Mouse (Mus musculus): ENCODE measurements around the gene D430041D05Rik. TPM values are rescaled to one million over a fixed set of nuclear protein-coding genes. Genes with fewer than 3 reads are reported as not detected.

Gene D430041D05Rik
- polyA plus RNA-seq, 1 experiment = not detected

DNA sequence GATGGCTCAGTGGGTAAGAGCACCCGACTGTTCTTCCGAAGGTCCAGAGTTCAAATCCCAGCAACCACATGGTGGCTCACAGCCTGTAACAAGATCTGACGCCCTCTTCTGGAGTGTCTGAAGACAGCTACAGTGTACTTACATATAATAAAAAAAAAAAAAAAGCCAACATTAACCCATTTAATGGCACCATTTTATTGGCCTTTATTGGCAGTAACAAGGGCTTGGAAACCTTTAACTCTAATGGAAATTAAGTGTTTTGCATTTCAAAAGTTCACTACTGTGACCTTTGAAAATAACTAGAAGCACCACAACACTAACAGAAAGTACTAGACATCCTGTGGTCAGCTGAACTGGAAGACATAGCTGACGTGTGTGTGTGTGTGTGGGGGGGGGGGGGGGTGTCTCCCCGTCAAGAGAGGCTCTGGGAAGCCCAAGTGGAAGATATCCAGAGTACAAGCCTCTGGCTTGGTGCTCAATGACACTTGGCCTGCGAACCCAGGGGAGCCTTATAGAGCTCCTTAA is 39.1 kb downstream of the D430041D05Rik start:
- Histone ChIP-seq H3K4me1 (ENCODE audit: control insufficient read depth) (no peaks in the 10 kb centered on the region), H3K36me3 (ENCODE audit: control insufficient read depth) (no peaks in the 10 kb centered on the region), H3K27me3 (ENCODE audit: control insufficient read depth) (no peaks in the 10 kb centered on the region), H3K4me3 (replicated peaks) (no peak overlapping the region), H3K9me3 (ENCODE audit: control insufficient read depth, low read length) (no peaks in the 10 kb centered on the region)
- TF ChIP-seq GATA1 (IDR thresholded peaks at IDR 0.05; ENCODE audit: low read length) = no peak
- no peak for TF ChIP-seq TAL1 (IDR thresholded peaks at IDR 0.05; ENCODE audit: low read length)

DNA sequence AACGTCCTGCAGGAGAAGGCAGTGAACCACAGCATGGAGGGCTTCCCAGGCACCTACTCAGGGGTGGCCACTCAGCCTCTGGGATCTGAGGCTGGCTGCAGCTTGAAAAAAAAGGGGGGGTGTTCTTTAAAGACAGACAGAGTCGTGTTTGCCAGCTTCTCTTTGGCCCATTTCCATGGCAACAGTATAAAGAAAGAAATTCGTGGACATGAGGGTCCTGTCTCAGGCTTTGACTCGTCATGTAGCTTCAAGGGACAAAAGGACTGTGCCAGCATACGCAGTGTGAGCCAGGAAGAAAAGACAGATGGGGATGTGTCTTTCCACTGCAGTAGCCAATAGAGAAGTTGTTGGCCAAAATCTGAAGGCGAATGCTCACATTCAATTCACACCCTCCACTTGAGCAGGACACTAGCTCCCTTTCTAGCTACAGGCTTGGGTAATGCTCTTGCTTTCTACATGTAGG is 42.9 kb downstream of the D430041D05Rik start:
- Histone ChIP-seq H3K27me3 (ENCODE audit: control insufficient read depth) (no peaks in the 10 kb centered on the region), H3K4me3 (replicated peaks) (no peak overlapping the region), H3K4me1 (ENCODE audit: control insufficient read depth) (no peaks in the 10 kb centered on the region), H3K9me3 (ENCODE audit: control insufficient read depth, low read length) (no peaks in the 10 kb centered on the region), H3K36me3 (ENCODE audit: control insufficient read depth) (no peaks in the 10 kb centered on the region)
- no peak for TF ChIP-seq TAL1 (IDR thresholded peaks at IDR 0.05; ENCODE audit: low read length)
- TF ChIP-seq GATA1 (IDR thresholded peaks at IDR 0.05; ENCODE audit: low read length) = no peak

DNA sequence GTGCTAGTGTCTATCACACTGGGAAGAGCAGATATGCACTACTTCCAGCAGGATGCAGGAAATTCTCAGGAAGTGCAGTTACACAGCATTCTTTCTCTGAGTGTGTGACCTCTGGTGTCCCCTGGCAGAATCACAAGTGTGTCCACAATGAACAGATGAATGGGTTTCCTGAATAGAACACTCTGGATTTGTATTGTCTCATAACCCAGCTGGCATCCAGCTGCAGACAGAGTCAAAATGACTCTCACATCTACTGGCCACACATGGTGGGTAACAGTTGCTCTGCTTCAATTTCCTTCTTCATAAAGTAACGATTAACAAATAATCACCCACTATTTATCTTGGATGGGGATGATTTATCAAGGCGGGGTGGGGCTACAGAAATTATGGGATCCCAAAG is 43.5 kb downstream of the D430041D05Rik start:
- TF ChIP-seq TAL1 (IDR thresholded peaks at IDR 0.05; ENCODE audit: low read length) (no peak), GATA1 (IDR thresholded peaks at IDR 0.05; ENCODE audit: low read length) (no peak)
- no peaks in the 10 kb centered on the region for H3K9me3 ChIP-seq (ENCODE audit: control insufficient read depth, low read length)
- no peaks in the 10 kb centered on the region for H3K4me1 ChIP-seq (ENCODE audit: control insufficient read depth)
- no peaks in the 10 kb centered on the region for H3K36me3 ChIP-seq (ENCODE audit: control insufficient read depth)
- H3K27me3 ChIP-seq (ENCODE audit: control insufficient read depth) = no peaks in the 10 kb centered on the region
- no peak overlapping the region for H3K4me3 ChIP-seq (replicated peaks)

DNA sequence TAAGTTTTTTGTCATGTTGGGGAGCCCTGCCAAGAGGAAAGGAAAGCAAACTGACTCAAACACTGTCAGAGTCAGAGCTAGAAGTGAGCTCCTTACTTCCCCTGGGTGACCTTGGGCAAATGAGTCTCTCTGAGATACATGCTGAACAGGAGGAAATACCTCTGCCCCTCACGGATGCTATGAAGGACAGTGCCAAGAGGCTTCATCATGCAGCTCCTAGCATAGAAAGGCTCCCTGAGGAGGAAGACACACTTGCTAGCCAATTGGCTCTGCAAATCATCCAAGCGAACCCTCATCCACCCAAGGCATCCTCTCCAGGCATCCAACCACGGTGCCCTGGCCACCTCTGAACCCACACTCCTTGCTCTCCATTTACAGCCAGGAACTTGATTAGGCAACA is 51.5 kb downstream of the D430041D05Rik start:
- TF ChIP-seq GATA1 (IDR thresholded peaks at IDR 0.05; ENCODE audit: low read length) (no peak), TAL1 (IDR thresholded peaks at IDR 0.05; ENCODE audit: low read length) (no peak)
- H3K4me3 ChIP-seq (replicated peaks) = no peak overlapping the region

DNA sequence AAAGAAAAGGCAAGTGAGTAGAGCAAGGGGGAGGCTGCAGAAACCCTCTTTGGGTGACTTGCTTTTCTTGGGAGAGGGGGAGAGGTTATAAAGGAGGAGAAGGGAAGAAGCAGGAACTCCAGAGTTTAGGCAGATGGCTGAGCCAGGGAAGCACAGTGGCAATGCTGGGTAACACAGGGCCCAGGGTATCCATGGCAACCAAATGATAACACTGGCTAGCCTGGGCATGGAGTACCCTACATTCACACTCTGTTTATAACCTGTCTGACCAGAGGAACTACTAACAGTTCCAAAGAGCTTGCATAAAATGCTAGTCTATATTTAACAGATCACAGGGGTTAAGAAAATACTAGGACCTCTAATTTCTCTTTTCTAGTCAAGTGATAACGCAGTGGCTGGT is 51.9 kb downstream of the D430041D05Rik start:
- no peaks in the 10 kb centered on the region for H3K9me3 ChIP-seq (ENCODE audit: control insufficient read depth, low read length)
- TF ChIP-seq TAL1 (IDR thresholded peaks at IDR 0.05; ENCODE audit: low read length) (no peak), GATA1 (IDR thresholded peaks at IDR 0.05; ENCODE audit: low read length) (no peak)
- no peaks in the 10 kb centered on the region for H3K27me3 ChIP-seq (ENCODE audit: control insufficient read depth)
- no peaks in the 10 kb centered on the region for H3K4me1 ChIP-seq (ENCODE audit: control insufficient read depth)
- no peaks in the 10 kb centered on the region for H3K36me3 ChIP-seq (ENCODE audit: control insufficient read depth)
- H3K4me3 ChIP-seq (replicated peaks) = no peak overlapping the region

More for the DNA sequence above, 51.5 kb downstream of the D430041D05Rik start:
- H3K27me3 ChIP-seq (ENCODE audit: control insufficient read depth) = no peaks in the 10 kb centered on the region
- no peaks in the 10 kb centered on the region for H3K4me1 ChIP-seq (ENCODE audit: control insufficient read depth)
- H3K9me3 ChIP-seq (ENCODE audit: control insufficient read depth, low read length) = no peaks in the 10 kb centered on the region
- no peaks in the 10 kb centered on the region for H3K36me3 ChIP-seq (ENCODE audit: control insufficient read depth)

DNA sequence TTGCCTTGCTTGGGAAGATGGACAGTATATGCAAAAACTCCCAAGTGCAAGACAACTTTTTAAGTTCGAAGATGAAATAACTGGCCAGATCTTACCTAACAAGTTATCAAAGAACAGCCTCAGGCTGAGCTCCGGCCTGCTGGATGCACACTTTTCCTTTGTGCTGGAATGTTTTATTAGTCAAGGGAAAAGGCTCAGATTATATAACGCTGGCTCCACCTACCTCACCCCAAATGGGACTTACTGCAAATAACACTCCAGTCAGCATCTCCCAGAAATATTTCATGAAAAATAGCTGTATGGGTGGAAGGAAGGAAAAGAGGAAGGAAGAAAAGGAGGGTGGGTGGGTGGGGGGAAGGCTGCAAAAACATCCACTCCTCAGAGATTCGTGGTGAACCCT is 54.3 kb downstream of the D430041D05Rik start:
- TF ChIP-seq GATA1 (IDR thresholded peaks at IDR 0.05; ENCODE audit: low read length) (no peak), TAL1 (IDR thresholded peaks at IDR 0.05; ENCODE audit: low read length) (no peak)
- no peaks in the 10 kb centered on the region for H3K36me3 ChIP-seq (ENCODE audit: control insufficient read depth)
- H3K4me1 ChIP-seq (ENCODE audit: control insufficient read depth) = no peaks in the 10 kb centered on the region
- no peaks in the 10 kb centered on the region for H3K9me3 ChIP-seq (ENCODE audit: control insufficient read depth, low read length)
- no peak overlapping the region for H3K4me3 ChIP-seq (replicated peaks)
- no peaks in the 10 kb centered on the region for H3K27me3 ChIP-seq (ENCODE audit: control insufficient read depth)

DNA sequence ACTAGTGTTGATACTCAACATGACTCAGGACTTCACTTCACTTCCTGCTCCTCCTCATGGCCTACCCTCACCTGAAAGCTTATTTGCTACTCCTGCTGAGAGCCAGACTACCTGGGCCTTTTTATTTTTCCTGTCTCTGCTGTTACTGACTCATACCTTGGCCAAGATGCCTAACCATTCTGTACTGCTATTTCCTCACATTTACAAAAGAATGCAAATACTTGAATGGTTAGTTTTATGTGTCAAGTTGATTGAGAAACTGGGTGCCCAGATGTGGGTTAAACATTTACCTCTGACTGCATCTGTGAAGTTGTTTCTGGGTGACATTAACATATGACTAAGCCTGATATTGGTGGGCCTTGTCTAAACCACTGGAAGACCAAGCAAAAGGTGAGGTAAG is 56.7 kb downstream of the D430041D05Rik start:
- Histone ChIP-seq H3K27me3 (ENCODE audit: control insufficient read depth) (no peaks in the 10 kb centered on the region), H3K9me3 (ENCODE audit: control insufficient read depth, low read length) (no peaks in the 10 kb centered on the region), H3K36me3 (ENCODE audit: control insufficient read depth) (no peaks in the 10 kb centered on the region), H3K4me3 (replicated peaks) (no peak overlapping the region), H3K4me1 (ENCODE audit: control insufficient read depth) (no peaks in the 10 kb centered on the region)
- TF ChIP-seq GATA1 (IDR thresholded peaks at IDR 0.05; ENCODE audit: low read length) (no peak), TAL1 (IDR thresholded peaks at IDR 0.05; ENCODE audit: low read length) (no peak)

DNA sequence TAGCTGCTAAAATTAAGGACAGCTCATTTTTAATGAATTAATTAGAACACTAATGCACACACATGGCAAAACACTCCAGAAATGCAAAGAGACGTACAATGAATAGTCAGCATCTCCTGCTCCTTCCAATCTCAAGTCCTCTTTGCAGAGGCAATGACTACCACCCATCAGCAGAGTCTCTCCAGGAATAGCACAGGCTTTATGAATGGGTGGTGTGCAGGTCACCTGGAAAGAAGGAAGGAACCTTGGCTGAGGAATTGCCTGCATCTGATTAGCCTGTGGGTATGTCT is 58.7 kb downstream of the D430041D05Rik start:
- no peaks in the 10 kb centered on the region for H3K36me3 ChIP-seq (ENCODE audit: control insufficient read depth)
- TF ChIP-seq TAL1 (IDR thresholded peaks at IDR 0.05; ENCODE audit: low read length) (no peak), GATA1 (IDR thresholded peaks at IDR 0.05; ENCODE audit: low read length) (no peak)
- no peaks in the 10 kb centered on the region for H3K27me3 ChIP-seq (ENCODE audit: control insufficient read depth)
- no peaks in the 10 kb centered on the region for H3K9me3 ChIP-seq (ENCODE audit: control insufficient read depth, low read length)
- H3K4me1 ChIP-seq (ENCODE audit: control insufficient read depth) = no peaks in the 10 kb centered on the region
- no peak overlapping the region for H3K4me3 ChIP-seq (replicated peaks)

DNA sequence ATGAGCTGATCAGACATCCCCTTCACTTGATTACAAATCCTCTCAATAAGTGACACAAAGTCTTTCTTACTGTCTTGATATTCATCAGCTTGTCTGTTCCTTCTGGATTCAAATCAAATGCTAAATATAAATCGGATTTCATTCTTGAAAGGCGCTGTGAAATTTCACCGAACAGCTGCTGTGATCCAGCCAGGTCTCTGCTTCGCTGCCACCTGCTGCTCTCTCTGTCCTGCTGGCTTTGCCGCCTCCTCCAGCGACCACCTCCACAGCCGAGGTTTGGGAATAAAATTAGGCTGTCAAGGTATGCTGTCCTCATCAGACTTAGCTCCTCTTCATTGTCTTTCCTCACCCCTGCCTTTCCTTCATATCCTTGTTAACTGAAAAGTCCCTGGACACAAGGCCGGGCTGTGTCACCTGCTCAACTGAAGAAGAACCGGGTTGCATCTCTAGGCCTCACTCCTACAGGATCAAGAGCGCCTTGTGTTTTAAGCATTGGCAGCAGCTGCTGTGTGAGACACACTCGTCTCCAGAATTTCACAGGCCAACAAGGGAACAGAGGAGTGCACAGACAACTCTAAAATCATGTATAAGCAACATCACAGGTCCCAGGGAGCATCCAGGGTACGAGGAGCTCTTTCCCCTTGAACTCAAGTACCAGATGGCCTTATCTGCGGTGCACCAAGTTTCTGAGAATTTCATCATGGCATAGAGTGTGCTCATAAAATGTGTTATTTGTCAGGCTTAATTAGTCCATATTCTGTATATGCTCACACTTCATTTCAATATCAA is 59.2 kb downstream of the D430041D05Rik start:
- H3K4me1 ChIP-seq (ENCODE audit: control insufficient read depth) = no peaks in the 10 kb centered on the region
- no peaks in the 10 kb centered on the region for H3K9me3 ChIP-seq (ENCODE audit: control insufficient read depth, low read length)
- no peaks in the 10 kb centered on the region for H3K27me3 ChIP-seq (ENCODE audit: control insufficient read depth)
- H3K36me3 ChIP-seq (ENCODE audit: control insufficient read depth) = no peaks in the 10 kb centered on the region
- H3K4me3 ChIP-seq (replicated peaks) = no peak overlapping the region
- TF ChIP-seq TAL1 (IDR thresholded peaks at IDR 0.05; ENCODE audit: low read length) = no peak
- TF ChIP-seq GATA1 (IDR thresholded peaks at IDR 0.05; ENCODE audit: low read length) = no peak

Data from erythroblast, embryonic 14.5 days (primary cell).